Mouse (Mus musculus) hindbrain, embryonic 15.5 days (tissue): Measurements from ENCODE around the gene Rell1. TPM values are rescaled to one million over a fixed set of nuclear protein-coding genes. Genes with fewer than 3 reads are reported as not detected.

Experiments used
- ATAC-seq: fragments of 200-750 bp; cut with Nextera tagmentation; 2 replicates; pipeline ENCODE4 v1.8.0; 2017; ENCODE audit warnings: low read depth, moderate number of reproducible peaks, moderate TSS enrichment; ENCODE audit not compliant: low FRiP score
- H3K27ac ChIP-seq: fragments of 300-500 bp; sonication (generic); replicated peaks from 2 replicates; pipeline ENCODE4 v1.5.1; 2015; ENCODE audit warnings: mild to moderate bottlenecking, inconsistent platforms
- H3K27me3 ChIP-seq: fragments of 300-500 bp; sonication (generic); 2 replicates; pipeline ENCODE4 v1.6.1; 2015; ENCODE audit warnings: control low read depth, inconsistent platforms
- H3K36me3 ChIP-seq: fragments of 300-500 bp; sonication (generic); 2 replicates; pipeline ENCODE4 v1.6.1; 2015; ENCODE audit warnings: control low read depth, inconsistent platforms
- H3K4me1 ChIP-seq: fragments of 300-500 bp; sonication (generic); replicated peaks from 2 replicates; pipeline ENCODE4 v1.6.1; 2015; ENCODE audit warnings: control low read depth, inconsistent platforms
- H3K4me2 ChIP-seq: fragments of 300-500 bp; sonication (generic); 2 replicates; pipeline ENCODE4 v1.6.1; 2015; ENCODE audit warnings: moderate library complexity, mild to moderate bottlenecking, inconsistent platforms
- H3K4me3 ChIP-seq: fragments of 300-500 bp; sonication (generic); 2 replicates; pipeline ENCODE4 v1.5.1; 2015; ENCODE audit warnings: mild to moderate bottlenecking, inconsistent platforms
- H3K9ac ChIP-seq: fragments of 300-500 bp; sonication (generic); 2 replicates; pipeline ENCODE4 v1.6.1; 2015; ENCODE audit warnings: inconsistent platforms
- H3K9me3 ChIP-seq: fragments of 300-500 bp; sonication (generic); 2 replicates; pipeline ENCODE4 v1.6.1; 2016; ENCODE audit warnings: control low read depth, inconsistent platforms
- WGBS: fragments of 180-500 bp; shearing (Covaris S2); methylation state at CpG from one replicate; pipeline ENCODE4 v1.1.7; 2015; 5-methylcytosine and 5-hydroxymethylcytosine counted together
- polyA plus RNA-seq: library from polyadenylated mRNA; unstranded; fragments of >200 nt; fragmentation: Nextera tagmentation; extraction: Ambion mirVana; gene quantifications from 2 replicates; pipeline ENCODE4 v1.2.1, GENCODE M21; 2015

Gene Rell1
- polyA plus RNA-seq, 1 experiment from 2014 or later: 8.8 TPM

DNA sequence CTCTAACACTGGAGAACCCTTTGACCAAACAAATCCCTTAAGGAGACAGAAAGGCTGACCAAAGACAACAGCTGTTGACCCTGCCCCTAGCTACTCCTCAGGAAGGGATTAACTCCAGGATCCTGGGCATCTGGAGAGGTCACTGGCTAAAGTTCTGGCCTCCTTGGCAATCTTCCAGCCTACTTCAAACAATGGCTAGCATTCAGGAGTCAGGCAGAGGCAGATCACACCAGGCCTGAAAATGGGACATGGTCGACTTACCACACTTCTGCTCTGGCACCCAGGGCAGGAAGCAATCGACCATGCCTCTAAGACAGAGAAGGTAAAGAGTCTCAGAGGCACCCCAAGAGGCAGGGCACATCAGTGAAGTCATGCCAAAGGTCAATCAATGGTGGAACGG lies 19.5 kb downstream of the Rell1 start:
- 41% methylated on average over 3 of the region's 3 CpGs for WGBS

GRCm38 (mm10) chr5:63947526-63947925 lies 21.2 kb downstream of the Rell1 start:
- no peaks in the 10 kb centered on the region for H3K9me3 ChIP-seq
- no peak overlapping the region for H3K4me2 ChIP-seq
- no peaks in the 10 kb centered on the region for H3K36me3 ChIP-seq
- WGBS: 47% methylated on average over 8 of the region's 8 CpGs
- no peak overlapping the region for H3K4me3 ChIP-seq
- H3K9ac ChIP-seq: no peak overlapping the region
- no peaks in the 10 kb centered on the region for H3K27me3 ChIP-seq
- H3K4me1 ChIP-seq: no peaks in the 10 kb centered on the region
- no peak for ATAC-seq
- no peak overlapping the region for H3K27ac ChIP-seq

More for the DNA sequence above, 19.5 kb downstream of the Rell1 start:
- Histone ChIP-seq H3K9ac (no peak overlapping the region), H3K27ac (no peak overlapping the region), H3K4me2 (no peak overlapping the region), H3K27me3 (no peaks in the 10 kb centered on the region), H3K36me3 (no peaks in the 10 kb centered on the region), H3K9me3 (no peaks in the 10 kb centered on the region), H3K4me1 (no peaks in the 10 kb centered on the region), H3K4me3 (no peak overlapping the region)
- no peak for ATAC-seq

DNA sequence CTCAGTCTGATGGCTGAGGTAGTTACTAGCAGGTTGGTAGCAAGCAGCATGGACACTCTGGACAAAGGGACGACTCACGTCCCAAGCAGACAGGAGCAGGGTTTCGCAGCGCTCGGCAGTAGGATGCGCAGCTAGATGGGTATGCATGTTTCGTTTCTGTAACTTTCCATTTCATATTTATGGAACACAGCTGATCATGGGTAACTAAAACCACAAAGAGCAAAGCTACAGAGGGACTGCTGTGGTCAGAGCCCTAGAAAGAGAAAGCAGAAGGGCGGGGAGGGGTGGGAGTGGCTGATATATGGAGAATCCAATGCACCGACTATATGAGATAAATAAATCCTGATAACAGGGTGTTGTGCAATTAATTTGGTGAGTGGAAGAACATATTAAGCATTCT lies 25.4 kb downstream of the Rell1 start:
- Histone ChIP-seq H3K9me3 (no peaks in the 10 kb centered on the region), H3K36me3 (no peaks in the 10 kb centered on the region), H3K27me3 (no peaks in the 10 kb centered on the region), H3K4me2 (no peak overlapping the region), H3K27ac (no peak overlapping the region), H3K9ac (no peak overlapping the region), H3K4me3 (no peak overlapping the region), H3K4me1 (no peaks in the 10 kb centered on the region)
- no peak for ATAC-seq
- 92% methylated on average over 9 of the region's 9 CpGs for WGBS

DNA sequence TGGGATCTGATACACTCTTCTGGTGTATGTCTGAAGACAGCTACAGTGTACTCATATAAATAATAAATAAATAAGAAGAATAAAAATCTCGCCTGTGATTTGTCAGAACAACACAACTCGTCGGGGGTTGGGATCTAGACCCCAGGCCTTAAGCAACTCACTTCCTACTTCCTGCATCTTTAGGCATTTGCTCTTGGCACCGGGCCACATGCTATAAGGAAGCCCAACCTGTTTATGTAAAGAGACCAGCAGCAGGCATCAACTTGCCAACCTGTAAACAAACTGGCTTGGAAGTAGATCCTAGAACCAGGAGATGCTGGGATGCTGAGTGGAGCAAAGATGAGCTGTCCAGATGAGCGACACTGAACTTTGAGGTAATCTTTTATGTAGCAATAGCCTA lies 26.8 kb downstream of the Rell1 start:
- no peaks in the 10 kb centered on the region for H3K27me3 ChIP-seq
- no peak overlapping the region for H3K4me3 ChIP-seq
- 78% methylated on average over 5 of the region's 5 CpGs for WGBS
- no peak overlapping the region for H3K4me2 ChIP-seq
- no peaks in the 10 kb centered on the region for H3K36me3 ChIP-seq
- H3K27ac ChIP-seq: no peak overlapping the region
- H3K9me3 ChIP-seq: no peaks in the 10 kb centered on the region
- no peak overlapping the region for H3K9ac ChIP-seq
- no peaks in the 10 kb centered on the region for H3K4me1 ChIP-seq
- no peak for ATAC-seq

DNA sequence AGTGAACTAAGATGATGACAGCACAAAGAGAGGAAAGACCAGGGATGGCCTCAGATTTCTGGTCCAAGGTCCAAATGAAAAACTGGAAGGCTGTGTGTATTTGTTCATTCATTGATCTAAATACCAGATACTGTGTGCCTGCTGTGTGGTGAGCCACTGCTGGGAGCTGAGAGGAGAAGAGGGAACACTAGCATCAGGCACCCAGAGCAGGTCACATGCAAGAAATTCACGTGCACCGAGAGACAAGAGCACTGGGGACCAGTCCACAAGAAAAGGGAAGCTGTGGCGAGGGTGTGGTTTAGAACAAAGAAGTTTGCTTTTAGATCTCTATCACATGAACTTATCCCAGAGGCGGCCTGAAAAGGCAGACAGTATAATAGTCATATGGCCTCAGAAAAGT lies 30.1 kb downstream of the Rell1 start:
- no peaks in the 10 kb centered on the region for H3K36me3 ChIP-seq
- no peaks in the 10 kb centered on the region for H3K27me3 ChIP-seq
- 79% methylated on average over 4 of the region's 4 CpGs for WGBS
- no peak overlapping the region for H3K9ac ChIP-seq
- H3K9me3 ChIP-seq: no peaks in the 10 kb centered on the region
- no peak overlapping the region for H3K27ac ChIP-seq
- H3K4me2 ChIP-seq: no peak overlapping the region
- no peaks in the 10 kb centered on the region for H3K4me1 ChIP-seq
- no peak for ATAC-seq
- H3K4me3 ChIP-seq: no peak overlapping the region

GRCm38 (mm10) chr5:63936740-63937139 lies 32.0 kb downstream of the Rell1 start:
- Histone ChIP-seq H3K27me3 (no peaks in the 10 kb centered on the region), H3K9me3 (no peaks in the 10 kb centered on the region), H3K9ac (no peak overlapping the region), H3K4me2 (no peak overlapping the region), H3K36me3 (no peaks in the 10 kb centered on the region), H3K27ac (no peak overlapping the region), H3K4me3 (no peak overlapping the region), H3K4me1 (0 out of 2 replicates have a peak, but pooled peaks cover 7% of the 10 kb centered on the region)
- ATAC-seq: 0 out of 2 replicates have a peak, but pooled peaks have one; percentile 19
- 67% methylated on average over 6 of the region's 6 CpGs for WGBS

DNA sequence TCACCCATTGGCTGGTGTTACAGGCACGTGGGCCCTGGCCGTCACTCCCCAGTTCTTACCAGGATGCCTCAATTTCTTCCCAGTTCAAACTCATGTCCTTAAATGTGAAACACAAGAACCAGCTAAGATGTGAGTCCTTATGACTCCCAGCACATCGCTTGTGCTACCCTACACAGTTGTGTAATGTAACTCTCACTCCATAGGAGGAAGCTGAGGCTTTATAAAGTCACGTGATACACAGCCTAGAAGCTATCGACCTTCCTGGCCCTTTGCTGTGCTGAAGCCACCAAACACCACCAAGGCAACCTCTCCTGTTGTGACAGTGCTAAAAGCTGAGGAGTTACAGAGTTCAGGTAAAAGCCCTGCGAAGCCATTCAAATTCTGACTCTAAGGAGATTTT lies 33.1 kb downstream of the Rell1 start:
- 94% methylated on average over 6 of the region's 6 CpGs for WGBS
- Histone ChIP-seq H3K4me3 (no peak overlapping the region), H3K36me3 (no peaks in the 10 kb centered on the region), H3K9ac (no peak overlapping the region), H3K27me3 (no peaks in the 10 kb centered on the region), H3K4me2 (no peak overlapping the region), H3K27ac (no peak overlapping the region), H3K9me3 (no peaks in the 10 kb centered on the region), H3K4me1 (0 out of 2 replicates have a peak, but pooled peaks cover 7% of the 10 kb centered on the region)
- no peak for ATAC-seq

GRCm38 (mm10) chr5:63932829-63933228 lies 35.9 kb downstream of the Rell1 start:
- 54% methylated on average over 10 of the region's 10 CpGs for WGBS
- H3K36me3 ChIP-seq: no peaks in the 10 kb centered on the region
- no peak for ATAC-seq

GRCm38 (mm10) chr5:63930824-63931358 lies 37.8 kb downstream of the Rell1 start:
- H3K4me3 ChIP-seq: no peak overlapping the region
- 0 out of 2 replicates have a peak, but pooled peaks cover 3% of the 10 kb centered on the region for H3K36me3 ChIP-seq
- H3K9me3 ChIP-seq: no peaks in the 10 kb centered on the region
- no peak overlapping the region for H3K9ac ChIP-seq
- no peak overlapping the region for H3K4me2 ChIP-seq
- H3K27ac ChIP-seq: no peak overlapping the region
- WGBS: 72% methylated on average over 4 of the region's 4 CpGs
- H3K27me3 ChIP-seq: no peaks in the 10 kb centered on the region
- no peak for ATAC-seq
- 0 out of 2 replicates have a peak, but pooled peaks cover 7% of the 10 kb centered on the region for H3K4me1 ChIP-seq

More at GRCm38 (mm10) chr5:63932829-63933228, 35.9 kb downstream of the Rell1 start:
- H3K27me3 ChIP-seq: no peaks in the 10 kb centered on the region
- H3K9ac ChIP-seq: no peak overlapping the region
- no peaks in the 10 kb centered on the region for H3K9me3 ChIP-seq
- no peak overlapping the region for H3K27ac ChIP-seq
- no peak overlapping the region for H3K4me2 ChIP-seq
- H3K4me1 ChIP-seq: 0 out of 2 replicates have a peak, but pooled peaks cover 7% of the 10 kb centered on the region
- no peak overlapping the region for H3K4me3 ChIP-seq

GRCm38 (mm10) chr5:63925035-63925628 lies 43.6 kb downstream of the Rell1 start:
- Histone ChIP-seq H3K9ac (no peak overlapping the region), H3K4me1 (no peaks in the 10 kb centered on the region), H3K27me3 (no peaks in the 10 kb centered on the region), H3K4me2 (no peak overlapping the region), H3K4me3 (no peak overlapping the region), H3K27ac (no peak overlapping the region), H3K9me3 (no peaks in the 10 kb centered on the region), H3K36me3 (0 out of 2 replicates have a peak, but pooled peaks cover 3% of the 10 kb centered on the region)
- WGBS: 94% methylated on average over 14 of the region's 14 CpGs
- ATAC-seq: no peak

DNA sequence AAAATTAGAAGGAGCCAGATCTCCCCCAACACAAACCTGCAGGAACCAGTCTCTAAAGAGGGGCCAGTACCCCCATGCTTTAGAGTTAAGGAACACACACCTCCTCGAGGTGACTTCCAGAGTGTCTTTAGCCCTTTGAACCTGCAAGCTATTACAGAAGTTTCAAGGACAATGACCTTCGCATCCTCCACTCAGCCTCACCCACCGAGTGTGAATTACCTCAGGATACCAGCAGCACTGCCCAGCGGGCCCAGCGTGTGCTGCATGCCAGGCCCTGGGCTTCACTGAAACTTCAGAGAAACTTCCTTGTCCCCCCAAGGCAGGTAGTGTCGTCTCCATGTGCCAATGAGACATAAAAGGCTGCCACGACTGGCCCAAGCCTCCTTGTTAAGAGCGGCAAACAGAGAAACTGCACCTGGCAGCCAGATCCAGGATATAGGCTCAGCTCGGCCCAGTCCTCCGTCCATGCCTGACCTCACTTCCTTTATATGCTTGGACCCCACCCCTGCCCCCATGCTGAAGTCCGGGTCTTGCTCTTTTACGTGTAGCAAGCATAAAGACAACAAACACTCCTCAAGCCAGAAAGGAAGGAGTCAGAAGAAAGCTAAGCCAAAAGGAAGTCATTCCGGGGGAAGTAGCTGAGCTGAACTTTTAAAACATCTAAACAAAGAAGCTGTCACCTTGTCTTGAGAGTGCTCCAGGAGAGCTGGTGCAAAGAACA lies 45.2 kb downstream of the Rell1 start:
- H3K9me3 ChIP-seq: no peaks in the 10 kb centered on the region
- no peaks in the 10 kb centered on the region for H3K27me3 ChIP-seq
- 84% methylated on average over 13 of the region's 13 CpGs for WGBS

DNA sequence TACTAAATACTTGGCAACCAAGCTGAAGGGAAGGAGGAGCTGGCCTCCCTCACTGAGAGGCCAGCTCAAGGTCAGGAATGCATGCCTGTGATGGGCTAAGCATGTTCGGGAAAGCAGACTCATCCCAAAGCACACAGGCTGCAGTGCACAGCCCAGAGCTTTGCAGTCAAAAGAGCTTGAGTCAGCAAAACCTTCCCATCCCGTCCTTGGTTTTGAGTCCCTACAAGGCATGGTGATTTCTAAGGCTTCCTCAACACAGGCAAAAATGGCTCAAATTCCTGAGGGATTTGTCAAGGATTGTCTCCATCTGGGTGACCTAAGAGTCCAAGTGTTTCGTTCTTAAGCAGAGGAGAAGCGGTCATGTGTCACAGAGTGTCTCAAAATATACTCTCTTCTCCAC lies 50.5 kb downstream of the Rell1 start:
- ATAC-seq: no peak
- WGBS: 76% methylated on average over 4 of the region's 4 CpGs

More for the DNA sequence above, 45.2 kb downstream of the Rell1 start:
- Histone ChIP-seq H3K4me3 (no peak overlapping the region), H3K27ac (no peak overlapping the region), H3K4me1 (no peaks in the 10 kb centered on the region), H3K9ac (no peak overlapping the region), H3K36me3 (0 out of 2 replicates have a peak, but pooled peaks cover 3% of the 10 kb centered on the region), H3K4me2 (no peak overlapping the region)
- no peak for ATAC-seq

More for the DNA sequence above, 50.5 kb downstream of the Rell1 start:
- no peak overlapping the region for H3K9ac ChIP-seq
- H3K4me1 ChIP-seq: no peaks in the 10 kb centered on the region
- H3K36me3 ChIP-seq: no peaks in the 10 kb centered on the region
- H3K4me3 ChIP-seq: no peak overlapping the region
- no peak overlapping the region for H3K27ac ChIP-seq
- no peaks in the 10 kb centered on the region for H3K9me3 ChIP-seq
- H3K27me3 ChIP-seq: no peaks in the 10 kb centered on the region
- H3K4me2 ChIP-seq: no peak overlapping the region
